Mouse (Mus musculus) ES-E14 (cell line): Measurements from ENCODE around the gene Tnks2.

Experiments
- MAFK ChIP-seq: IDR thresholded peaks from 2 replicates; pipeline ENCODE4 v1.6.1; 2014; ENCODE audit warnings: mild to moderate bottlenecking, low read depth, low read length, inconsistent platforms; ENCODE audit not compliant: insufficient read depth
- ZC3H11A ChIP-seq: IDR thresholded peaks from 2 replicates; pipeline ENCODE4 v1.6.1; 2012; ENCODE audit warnings: low read depth, mild to moderate bottlenecking, inconsistent platforms, low read length, borderline replicate concordance

- TF ChIP-seq ZC3H11A (no peak), MAFK (no peak)
Observed at GRCm38 (mm10) chr19:36927800-36928361, 93.8 kb downstream of the Tnks2 start.
